Mouse (Mus musculus) MEL (cell line): ENCODE results near the gene Nrn1.

Source experiments
- CTCF ChIP-seq, 3 experiments: IDR thresholded peaks in 2 of 3; conservative IDR thresholded peaks in 1 of 3; 2 replicates each; pipeline ENCODE4 v1.5.1; 2011 to 2012; ENCODE audit warnings: low read length in 3 of 3, low read depth in 2 of 3, mild to moderate bottlenecking in 2 of 3, improper control_type of control experiment in 1 of 3, inconsistent platforms in 1 of 3, mixed read lengths in 1 of 3, moderate library complexity in 1 of 3; ENCODE audit not compliant: control insufficient read depth in 1 of 3, insufficient read depth in 1 of 3, poor library complexity in 1 of 3, severe bottlenecking in 1 of 3
- EP300 ChIP-seq, 2 experiments: IDR thresholded peaks; 2 replicates each; pipeline ENCODE4 v1.6.1; 2011; ENCODE audit warnings: improper control_type of control experiment in 2 of 2, low read length in 2 of 2, low read depth in 1 of 2, mild to moderate bottlenecking in 1 of 2
- NRF1 ChIP-seq: IDR thresholded peaks from 2 replicates; pipeline ENCODE4 v1.6.1; 2014; ENCODE audit warnings: low read depth, mild to moderate bottlenecking, inconsistent platforms, low read length, improper control_type of control experiment, moderate library complexity; ENCODE audit not compliant: poor library complexity, insufficient read depth, severe bottlenecking
- POLR2A ChIP-seq, 2 experiments: IDR thresholded peaks; 2 replicates each; pipeline ENCODE4 v1.6.1; 2011 to 2012; ENCODE audit warnings: low read length in 2 of 2, mild to moderate bottlenecking in 2 of 2, control low read depth in 1 of 2, improper control_type of control experiment in 1 of 2, low read depth in 1 of 2, moderate library complexity in 1 of 2; ENCODE audit not compliant: control insufficient read depth in 1 of 2, insufficient read depth in 1 of 2, poor library complexity in 1 of 2
- POLR2AphosphoS2 ChIP-seq: IDR thresholded peaks from 2 replicates; pipeline ENCODE4 v1.6.1; 2011; ENCODE audit warnings: low read length, improper control_type of control experiment
- USF1 ChIP-seq: IDR thresholded peaks from 2 replicates; pipeline ENCODE4 v1.6.1; 2014; ENCODE audit warnings: low read depth, mild to moderate bottlenecking, inconsistent platforms, low read length, improper control_type of control experiment, moderate library complexity

DNA sequence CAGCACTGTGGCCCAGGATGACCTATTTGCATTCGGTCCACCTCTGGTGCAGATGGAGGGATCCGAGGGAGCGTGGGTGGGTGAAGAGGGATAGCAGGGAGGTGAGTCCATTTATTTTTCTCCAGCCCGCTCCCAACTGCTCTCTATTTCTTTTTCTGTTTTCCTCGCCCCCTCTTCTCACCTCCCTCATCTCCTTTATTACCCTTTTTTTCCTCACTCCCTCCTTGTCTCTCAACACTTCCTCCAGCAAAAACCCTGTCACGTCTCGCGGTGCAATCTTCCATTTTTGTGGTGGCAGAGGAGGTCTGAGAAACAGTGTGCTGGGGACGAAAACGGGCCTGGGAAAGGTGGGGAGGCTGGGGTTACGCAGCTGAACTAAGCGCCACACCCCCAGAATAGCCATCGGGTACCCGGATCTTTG is 4.6 kb downstream of the Nrn1 start:
- TF ChIP-seq POLR2A (IDR thresholded peaks at IDR 0.05; ENCODE audit: control insufficient read depth in 1 of 2, insufficient read depth in 1 of 2, low read depth in 1 of 2, low read length in 2 of 2, poor library complexity in 1 of 2) = no peak
- TF ChIP-seq CTCF (IDR thresholded peaks at IDR 0.05 in 2 of 3, conservative IDR thresholded peaks at IDR 0.05 in 1 of 3; ENCODE audit: control insufficient read depth in 1 of 3, insufficient read depth in 1 of 3, low read depth in 2 of 3, low read length in 3 of 3, poor library complexity in 1 of 3, severe bottlenecking in 1 of 3) = no peak
- TF ChIP-seq USF1 = no peak
- no peak for TF ChIP-seq NRF1
- no peak for TF ChIP-seq EP300 (IDR thresholded peaks at IDR 0.05; ENCODE audit: low read depth in 1 of 2, low read length in 2 of 2)
- no peak for TF ChIP-seq POLR2AphosphoS2
